Mouse (Mus musculus) thymus, adult 2 months (tissue): Measurements from ENCODE around the gene Hjurp.

Experiments used
- CTCF ChIP-seq: fragments of 200-500 bp; IDR thresholded peaks from 2 replicates; pipeline ENCODE4 v1.5.1; 2012; ENCODE audit warnings: mild to moderate bottlenecking, control low read depth, low read length, moderate library complexity, borderline replicate concordance; ENCODE audit not compliant: control insufficient read depth, poor library complexity, insufficient read depth; ENCODE audit errors: extremely low read depth
- POLR2A ChIP-seq: fragments of 200-500 bp; IDR thresholded peaks from 2 replicates; pipeline ENCODE4 v1.6.1; 2012; ENCODE audit warnings: mild to moderate bottlenecking, low read length, control low read depth, moderate library complexity; ENCODE audit not compliant: control insufficient read depth, poor library complexity, insufficient read depth; ENCODE audit errors: extremely low read depth

- no peak for TF ChIP-seq CTCF
- no peak for TF ChIP-seq POLR2A
These were observed 53.8 kb downstream of the Hjurp start for GRCm38 (mm10) chr1:88223591-88223990.
